Mouse (Mus musculus) testis, postnatal 10 days (tissue): Measurements from ENCODE around the gene Cacna1e.

Source experiments
- DNase-seq: peaks from one replicate; pipeline ENCODE4 v3.0.0; 2021; ENCODE audit warnings: low spot score

Gene Cacna1e

GRCm38 (mm10) chr1:154511736-154512135, 372.6 kb downstream of the Cacna1e start:
- no peak for DNase-seq

DNA sequence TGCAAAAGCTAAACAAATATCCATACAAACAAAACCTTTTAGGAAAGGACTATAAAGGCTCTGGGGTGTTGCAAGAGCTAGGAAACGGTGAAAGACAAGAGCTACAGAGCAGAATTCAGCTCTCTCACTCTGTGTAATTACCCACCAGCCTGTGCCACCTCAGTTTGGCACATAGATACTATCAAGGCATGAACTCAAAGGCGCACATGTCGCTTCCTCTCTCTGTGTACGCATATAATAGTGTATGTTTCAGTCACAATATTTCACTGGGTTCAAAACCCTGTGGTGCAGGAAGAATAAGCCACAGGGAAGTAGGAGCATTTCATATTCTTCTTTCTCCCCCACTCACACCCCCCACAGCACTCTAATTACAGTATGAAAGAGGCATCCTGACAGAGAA, 380.3 kb downstream of the Cacna1e start:
- DNase-seq, result no peak

DNA sequence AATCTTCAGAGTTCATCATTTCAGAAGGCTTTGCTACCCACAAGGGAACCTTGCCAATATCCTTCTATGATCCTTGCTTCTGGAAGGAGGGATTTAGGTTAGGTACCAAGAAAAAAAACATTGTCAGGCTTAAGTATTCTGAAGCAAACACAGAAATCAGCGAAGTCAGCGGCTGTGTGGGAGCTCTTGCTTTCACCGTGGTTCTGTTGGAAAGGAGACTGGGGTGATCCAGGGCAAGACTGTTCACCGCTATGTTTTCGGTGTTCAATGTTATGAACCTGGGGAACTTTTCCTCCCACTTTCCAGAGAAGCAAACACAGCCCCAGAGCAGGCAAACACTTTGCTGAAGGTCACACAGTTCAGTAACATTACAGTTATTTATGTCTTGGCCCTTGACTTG, 383.4 kb downstream of the Cacna1e start:
- DNase-seq, result no peak

DNA sequence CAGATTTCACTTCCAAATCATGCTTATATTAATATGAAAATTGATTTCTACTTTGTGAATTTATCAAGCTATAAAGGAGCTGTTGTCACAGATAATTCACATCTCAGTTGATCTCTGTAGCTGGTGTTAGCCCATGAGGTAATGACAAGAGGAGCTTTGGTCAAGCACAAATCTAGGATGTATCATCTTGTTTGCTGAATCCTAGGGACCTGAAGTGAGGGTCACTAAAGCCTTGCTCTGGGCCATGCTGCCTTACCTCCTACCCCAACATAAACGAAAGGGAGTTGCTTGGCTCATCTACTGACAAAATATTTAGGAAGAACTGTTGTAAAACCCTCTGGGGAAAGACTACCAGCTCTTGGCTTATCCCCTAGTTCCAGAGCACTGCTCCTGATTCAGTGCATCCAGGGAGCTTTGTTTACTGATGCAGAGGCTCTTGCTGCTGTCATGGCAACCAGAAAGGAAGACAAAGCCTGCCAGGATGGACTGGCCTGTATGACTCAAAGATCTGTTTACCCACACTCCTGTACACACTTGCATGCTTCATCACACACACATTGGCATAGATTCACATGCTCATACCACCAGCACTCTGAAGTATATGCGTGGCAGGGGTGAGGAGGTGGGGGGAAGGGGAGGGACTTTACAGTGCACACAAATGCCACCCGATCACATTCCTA, 384.0 kb downstream of the Cacna1e start:
- no peak for DNase-seq

DNA sequence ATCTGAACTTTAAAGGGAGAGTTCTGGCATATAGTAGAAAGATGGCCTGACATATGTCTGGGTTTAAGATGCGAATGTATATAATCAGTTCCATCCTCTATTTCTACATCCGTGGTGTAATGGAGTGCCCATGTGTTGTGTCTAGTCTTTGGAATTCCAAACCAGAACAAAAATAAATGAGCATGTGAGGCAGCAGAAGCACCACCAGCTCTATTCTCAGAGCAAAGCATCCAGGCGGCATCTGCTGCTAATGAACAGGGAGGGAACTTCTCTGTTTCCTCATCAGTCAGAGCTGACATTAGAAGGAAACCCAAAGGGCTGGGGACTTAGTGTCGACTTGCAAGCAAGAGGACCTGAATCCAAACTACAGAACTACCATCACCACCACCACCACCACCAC, 385.5 kb downstream of the Cacna1e start:
- no peak for DNase-seq

DNA sequence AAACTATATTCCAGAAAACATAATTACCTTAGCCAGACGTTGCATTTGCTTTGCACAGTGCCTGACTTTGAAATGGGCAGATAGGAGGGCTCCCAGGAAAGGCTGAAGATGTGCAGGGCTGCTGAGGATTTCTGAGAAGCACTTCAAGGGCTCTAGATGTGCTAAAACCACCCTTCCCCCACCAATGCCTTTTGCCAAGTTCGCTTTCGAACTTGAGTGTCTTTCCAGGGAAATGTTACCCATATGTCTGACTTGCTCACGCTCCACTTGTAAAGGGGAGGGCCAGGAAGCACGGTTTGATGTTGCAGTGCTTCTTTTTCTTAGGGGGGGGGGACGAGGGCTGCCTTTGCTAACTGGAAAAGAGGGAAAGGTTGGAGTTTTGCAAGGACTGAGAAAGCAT, 393.2 kb downstream of the Cacna1e start:
- no peak for DNase-seq

DNA sequence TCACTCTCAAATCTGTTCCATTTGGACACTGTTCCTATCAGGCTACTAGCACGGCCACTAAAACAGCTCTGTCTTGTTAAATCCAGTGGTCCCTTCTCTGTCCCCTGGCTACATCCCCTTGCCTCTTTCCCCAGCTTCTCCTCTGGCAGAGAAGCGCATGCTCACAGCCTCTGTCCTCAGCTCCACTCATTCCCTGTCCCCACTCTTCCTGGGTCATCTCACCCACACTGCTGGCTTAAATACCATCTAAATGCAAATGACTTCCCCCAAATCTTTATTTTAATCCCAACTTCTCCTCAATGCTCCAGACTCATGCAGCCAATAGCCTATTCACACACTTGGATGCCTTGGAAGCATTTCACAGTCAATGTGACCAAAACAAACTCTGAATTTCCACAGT, 407.6 kb downstream of the Cacna1e start:
- no peak for DNase-seq

DNA sequence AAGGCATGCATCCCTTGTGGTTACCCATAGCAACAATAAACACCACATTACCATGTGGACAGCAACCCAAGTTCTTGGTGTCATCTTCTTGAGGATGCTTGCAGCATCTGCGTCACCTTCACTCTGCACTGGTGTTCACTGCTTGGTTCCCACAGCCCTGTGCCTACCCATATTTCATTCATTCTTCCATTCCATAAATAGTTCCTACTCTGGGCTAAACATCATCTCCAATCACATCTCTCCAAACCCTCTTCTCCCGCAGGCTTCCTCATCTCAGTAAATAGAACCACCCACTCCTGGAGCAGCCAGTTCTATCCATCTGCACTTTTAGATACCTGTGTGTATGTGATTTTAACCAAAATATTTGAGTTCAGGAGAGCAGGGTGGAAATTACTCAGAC, 408.6 kb downstream of the Cacna1e start:
- DNase-seq, result no peak

- DNase-seq, result no peak
Measured at GRCm38 (mm10) chr1:154474156-154474555, 410.1 kb downstream of the Cacna1e start.

DNA sequence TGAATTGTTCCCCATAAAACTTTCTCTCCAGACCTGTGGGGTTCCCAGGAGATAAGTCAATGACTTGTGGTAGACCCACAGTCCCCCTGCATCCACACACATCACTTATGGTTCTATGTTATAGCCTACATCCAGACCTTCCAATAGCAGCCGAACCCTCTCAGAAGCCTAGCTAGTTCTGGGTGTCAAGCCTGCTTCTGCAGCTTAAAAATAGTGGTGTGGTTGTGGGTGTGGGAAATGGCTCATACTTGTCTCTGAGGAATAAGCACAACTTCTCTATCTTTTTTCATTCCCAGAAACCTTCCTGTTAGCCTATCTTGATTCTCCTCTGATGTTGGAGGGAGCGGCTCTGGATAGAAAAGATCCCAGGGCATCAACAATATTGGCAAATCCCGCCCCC, 417.0 kb downstream of the Cacna1e start:
- DNase-seq, result no peak

GRCm38 (mm10) chr1:154461521-154461920, 422.8 kb downstream of the Cacna1e start:
- no peak for DNase-seq

DNA sequence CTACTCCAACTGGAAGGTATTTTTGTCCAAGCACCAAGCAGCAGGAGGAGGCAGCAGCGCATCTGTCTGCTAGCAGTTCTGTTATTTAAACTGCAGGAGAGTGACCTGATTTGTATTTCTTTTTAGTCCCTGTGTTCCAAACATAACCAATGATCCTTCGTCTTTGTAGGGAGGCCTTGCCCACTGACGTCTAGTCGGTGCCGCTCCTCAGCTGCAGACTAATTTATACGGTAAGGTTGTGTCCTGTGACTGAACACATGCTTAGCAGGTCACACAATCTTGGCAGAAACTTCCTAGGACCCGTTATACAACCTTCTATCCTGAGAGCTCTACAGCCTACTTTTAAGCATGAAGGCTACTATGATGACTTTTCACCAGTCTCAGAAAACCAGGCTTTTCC, 424.2 kb downstream of the Cacna1e start:
- no peak for DNase-seq

GRCm38 (mm10) chr1:154458601-154459000, 425.7 kb downstream of the Cacna1e start:
- peak; percentile 7 for DNase-seq

DNA sequence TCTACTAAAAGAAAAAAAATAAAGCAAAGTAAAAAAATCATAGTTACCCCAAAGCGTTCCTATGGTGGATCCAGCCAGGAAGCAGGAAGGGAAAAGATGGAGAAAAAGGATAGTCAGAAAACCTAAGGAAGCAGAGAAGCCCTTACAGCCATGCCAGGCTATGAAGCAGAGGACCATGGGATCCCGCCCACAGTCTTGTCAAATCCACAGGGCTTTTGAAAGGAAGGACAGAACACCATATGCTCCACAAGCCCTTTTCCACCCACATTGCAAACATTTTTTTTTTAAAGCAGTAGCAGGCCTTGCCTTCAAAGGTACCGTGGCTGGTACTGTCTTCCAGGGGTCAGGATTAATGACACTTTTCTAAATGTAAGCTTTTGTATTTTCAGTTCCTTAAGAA, 433.5 kb downstream of the Cacna1e start:
- DNase-seq, result no peak

- no peak for DNase-seq
Measured at GRCm38 (mm10) chr1:154446456-154446855, 437.8 kb downstream of the Cacna1e start.

- DNase-seq, result no peak
Measured at GRCm38 (mm10) chr1:154433520-154433919, 450.8 kb downstream of the Cacna1e start.

DNA sequence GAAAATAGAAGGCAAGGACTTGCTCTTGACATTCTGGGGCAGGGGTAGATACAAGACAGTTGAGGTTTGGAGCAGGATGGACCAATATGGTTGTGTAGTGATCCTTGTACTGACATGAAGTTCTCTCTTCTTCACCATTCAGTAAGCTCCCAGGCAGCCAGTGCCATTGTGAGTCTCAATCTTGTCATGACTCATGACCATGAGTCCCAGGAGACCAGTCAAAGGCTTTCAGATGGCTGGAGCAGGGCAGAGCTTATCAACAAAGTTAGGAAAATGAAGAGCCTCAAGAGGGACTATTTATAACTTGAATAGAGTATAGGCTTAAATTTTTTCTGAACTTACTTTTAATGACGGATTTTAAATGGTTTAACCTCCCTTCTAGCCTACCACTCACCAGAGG, 451.2 kb downstream of the Cacna1e start:
- no peak for DNase-seq

- no peak for DNase-seq
Measured at GRCm38 (mm10) chr1:154428276-154428675, 456.0 kb downstream of the Cacna1e start.

DNA sequence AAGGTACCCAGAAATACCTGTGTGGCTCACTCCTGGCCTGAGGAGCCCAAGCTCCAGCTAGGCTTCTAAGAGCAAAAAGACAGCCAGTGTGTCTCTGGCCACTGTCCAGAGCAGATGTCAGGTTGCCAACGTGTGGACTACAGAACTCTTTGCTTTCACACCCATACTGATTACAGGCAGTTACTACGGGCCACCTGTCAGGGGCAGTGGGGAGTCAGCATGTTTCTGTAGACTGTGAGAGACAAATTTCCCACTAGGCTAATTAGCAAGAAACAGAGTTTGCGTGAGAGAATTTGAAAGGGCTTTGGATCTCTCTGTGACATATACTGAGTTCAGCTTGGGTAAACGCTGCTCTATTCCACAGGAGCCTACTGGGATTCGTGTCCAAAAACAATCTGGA, 466.0 kb downstream of the Cacna1e start:
- no peak for DNase-seq

DNA sequence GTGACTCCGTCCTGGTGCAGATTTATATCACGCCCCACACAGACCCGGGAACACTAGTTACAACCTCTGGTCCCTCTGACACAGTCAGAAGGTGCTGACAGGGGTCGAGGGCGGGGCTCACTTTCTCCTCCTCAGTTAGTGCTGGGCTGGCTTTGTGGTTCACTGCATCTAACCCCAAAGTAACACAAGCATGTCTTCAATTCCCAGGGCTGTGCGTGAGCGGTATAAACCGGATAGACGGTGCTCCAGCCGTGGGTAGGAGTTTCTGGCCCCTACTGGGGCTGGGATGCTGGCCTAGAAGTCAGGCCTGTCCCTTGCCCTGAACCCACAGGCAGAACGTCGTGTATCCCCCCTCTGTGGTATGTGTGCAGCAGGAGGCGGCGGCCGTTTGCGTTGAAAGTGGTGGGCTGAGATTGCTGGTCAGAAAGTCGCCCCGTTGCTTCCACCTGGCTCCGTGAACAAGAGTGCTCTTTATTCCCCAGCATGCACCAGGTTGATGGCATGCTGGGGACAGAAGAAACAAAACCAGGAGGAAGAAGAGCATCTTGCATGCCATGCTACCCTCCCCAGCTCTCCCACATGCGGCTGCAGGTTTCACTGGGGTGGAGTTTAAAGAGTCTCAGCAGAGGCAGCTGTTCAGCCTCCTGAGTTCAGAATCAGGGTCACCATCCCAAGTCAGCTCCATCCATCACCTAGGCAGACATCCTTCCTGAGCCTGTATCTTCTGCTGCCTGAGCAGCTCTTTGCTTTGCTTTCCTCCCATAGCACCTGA, 467.7 kb downstream of the Cacna1e start:
- no peak for DNase-seq

GRCm38 (mm10) chr1:154415826-154416225, 468.5 kb downstream of the Cacna1e start:
- DNase-seq, result no peak

- DNase-seq, result no peak
Measured at GRCm38 (mm10) chr1:154413138-154413537, 471.2 kb downstream of the Cacna1e start.

GRCm38 (mm10) chr1:154409051-154409450, 475.2 kb downstream of the Cacna1e start:
- DNase-seq, result no peak

- DNase-seq, result no peak
Measured at GRCm38 (mm10) chr1:154391979-154392378, 492.3 kb downstream of the Cacna1e start.
